Mouse (Mus musculus) erythroblast, adult 5-6 weeks (primary cell): Measurements from ENCODE around the gene Snapc4. TPM values are rescaled to one million over a fixed set of nuclear protein-coding genes. Genes with fewer than 3 reads are reported as not detected.
"Not testable (repeated sequence)": the region's sequence is repeated elsewhere in the genome, so short reads cannot be mapped to it uniquely, and the experiment has no call there.

Experiments
- ATAC-seq: replicated peaks from 2 replicates; pipeline ENCODE4 v1.8.0; 2016; ENCODE audit warnings: moderate number of reproducible peaks, mild to moderate bottlenecking, moderate TSS enrichment, inconsistent platforms; ENCODE audit not compliant: poor library complexity, low FRiP score, severe bottlenecking
- total RNA-seq, 2 experiments: library from RNA; stranded (forward) in 1 of 2; stranded (reverse) in 1 of 2; fragments of 150-400 nt in 1 of 2; fragments of 200-764, 138-1000 nt in 1 of 2; gene quantifications; 2 replicates each; pipeline versions ENCODE4 v1.2.3 to v1.2.4; 2015 to 2017; ENCODE audit warnings: low replicate concordance in 2 of 2

Snapc4 gene
- total RNA-seq, 2 experiments from 2014 or later, result 0.85 to 12.3 TPM

DNA sequence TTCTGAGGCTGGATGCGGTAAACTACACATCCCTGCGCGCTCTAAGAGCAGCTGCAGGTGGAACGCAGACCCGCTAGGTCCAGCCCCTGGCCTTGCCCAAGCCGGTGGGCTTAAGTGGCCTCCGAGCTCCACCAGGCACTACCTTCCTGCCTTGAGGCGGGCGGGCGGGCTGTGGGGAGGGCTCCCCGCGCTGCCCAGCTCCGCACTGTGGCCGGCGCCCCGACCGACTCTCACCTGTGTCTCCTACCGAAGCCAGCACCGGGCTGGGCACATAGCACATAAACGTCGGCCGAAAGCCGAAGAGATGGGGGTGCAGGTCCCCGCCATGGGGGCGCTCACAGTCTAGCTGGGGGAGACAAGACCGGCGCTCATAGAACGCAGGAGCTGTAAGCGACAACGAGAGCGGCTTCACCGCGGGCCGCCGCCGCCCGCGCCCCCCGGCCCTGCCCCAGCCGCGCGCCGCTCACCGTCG is 8.3 kb upstream of the Snapc4 start:
- ATAC-seq, result 0 out of 2 replicates have a peak, but pooled peaks have one; percentile 28

DNA sequence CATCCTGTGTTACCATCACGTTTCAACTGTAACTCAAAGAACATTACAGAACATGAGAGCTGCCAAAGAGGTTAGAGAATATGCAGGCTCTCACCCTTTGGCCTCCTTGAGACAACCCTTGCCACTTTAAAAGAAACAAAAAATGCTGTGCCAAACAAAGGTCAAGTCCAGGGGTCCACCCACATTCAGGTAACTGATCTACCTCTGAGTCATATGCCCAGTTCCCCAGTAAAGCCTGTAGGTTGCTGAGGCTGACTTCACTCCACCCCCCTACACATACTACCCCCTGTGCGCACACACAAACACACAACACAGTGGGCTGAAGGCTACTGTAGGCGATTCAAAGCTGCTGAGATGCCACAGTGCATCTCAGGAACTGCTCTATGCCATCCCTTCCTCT is 7.3 kb upstream of the Snapc4 start:
- no peak for ATAC-seq

DNA sequence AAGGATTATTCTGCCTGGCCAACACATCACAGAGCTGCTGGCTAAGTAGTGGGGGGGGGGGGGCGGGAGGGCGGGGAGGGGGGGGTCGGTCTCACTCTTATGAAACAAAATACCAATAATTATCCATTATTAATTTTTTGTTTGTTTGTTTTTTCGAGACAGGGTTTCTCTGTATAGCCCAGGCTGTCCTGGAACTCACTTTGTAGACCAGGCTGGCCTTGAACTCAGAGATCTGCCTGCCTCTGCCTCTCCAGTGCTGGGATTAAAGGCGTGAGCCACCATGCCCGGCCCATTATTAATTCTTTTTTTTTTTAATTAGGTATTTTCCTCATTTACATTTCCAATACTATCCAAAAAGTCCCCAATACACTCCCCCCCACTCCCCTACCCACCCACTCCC is 418 bp upstream of the Snapc4 start:
- ATAC-seq, result not testable (repeated sequence)

DNA sequence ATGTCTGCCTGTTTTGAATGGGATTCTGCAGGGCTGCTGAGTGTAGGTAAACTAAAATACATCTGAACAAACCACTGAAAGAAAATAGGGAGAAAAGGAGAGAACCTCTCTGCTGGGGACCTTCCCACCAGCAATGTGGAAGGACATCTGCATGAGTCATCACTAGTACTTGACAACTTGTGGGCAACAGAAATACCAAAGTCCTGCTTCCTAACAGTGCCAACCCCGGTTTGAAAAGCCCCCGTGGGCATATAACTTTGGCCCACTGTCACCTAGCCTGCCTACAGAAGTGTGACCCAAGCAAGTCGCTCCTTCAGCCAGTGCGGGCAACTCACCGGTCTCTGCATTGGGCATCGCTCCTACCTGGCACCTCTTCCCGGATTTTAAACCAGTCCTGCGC is 8.1 kb downstream of the Snapc4 start:
- no peak for ATAC-seq

DNA sequence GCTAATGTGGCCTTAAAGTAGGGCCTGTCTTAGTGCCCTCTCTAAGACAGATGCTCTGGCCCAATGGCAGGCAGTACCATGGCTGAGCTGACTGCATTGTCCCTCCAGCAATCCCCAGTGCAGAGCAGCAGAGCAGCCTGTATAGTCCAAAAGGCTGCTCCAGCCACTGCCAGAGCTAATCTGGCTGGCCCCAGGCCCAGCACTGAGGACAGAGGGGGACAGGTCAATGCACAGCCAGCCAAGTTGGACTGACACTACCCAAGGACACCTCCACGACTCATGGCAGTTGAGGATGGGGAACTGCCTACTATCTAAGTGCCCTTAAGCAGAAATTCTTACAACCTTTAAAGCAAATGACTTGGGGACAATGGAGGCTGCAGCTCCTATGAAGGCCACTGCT is 11.9 kb downstream of the Snapc4 start:
- no peak for ATAC-seq

- no peak for ATAC-seq
Observed at GRCm38 (mm10) chr2:26367911-26368310, 12.5 kb downstream of the Snapc4 start.

DNA sequence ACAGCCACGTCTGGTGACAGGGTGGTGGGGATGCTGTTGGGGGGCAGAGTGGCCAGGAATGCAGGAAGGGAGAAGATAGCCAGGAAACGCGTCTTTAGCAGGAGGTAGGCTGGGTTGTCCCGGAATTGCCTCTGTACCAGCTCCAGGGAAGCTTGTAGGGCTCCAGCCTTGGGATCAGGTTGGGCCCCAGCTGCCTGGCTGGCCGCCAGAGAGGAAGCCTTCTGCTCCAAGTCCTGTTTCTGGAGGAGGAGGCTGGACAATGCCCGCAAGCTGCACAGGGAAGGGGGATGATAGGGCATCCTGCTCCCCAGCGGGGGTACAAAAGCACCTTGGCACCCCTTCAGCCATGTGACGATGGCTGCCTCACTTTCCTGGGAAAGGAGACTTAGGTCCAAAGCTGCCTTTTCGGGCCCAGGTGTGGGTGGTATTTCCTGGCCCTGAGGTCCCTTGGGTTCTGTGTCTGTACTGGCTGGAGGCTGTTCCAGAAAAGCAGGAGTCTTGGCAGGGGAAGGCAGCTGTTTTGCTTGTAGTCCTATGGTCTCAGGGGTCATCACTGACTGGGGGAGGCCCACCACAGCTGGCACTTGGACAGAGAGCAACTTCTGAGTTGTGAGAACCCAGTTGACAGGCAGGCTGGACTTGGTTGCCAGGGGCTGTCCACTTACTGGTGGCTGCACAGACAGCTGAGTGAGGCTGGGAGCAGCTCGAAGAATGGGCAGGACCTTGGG is 15.6 kb downstream of the Snapc4 start:
- no peak for ATAC-seq

GRCm38 (mm10) chr2:26363481-26363880 is 17.0 kb downstream of the Snapc4 start:
- no peak for ATAC-seq

GRCm38 (mm10) chr2:26362991-26363390 is 17.5 kb downstream of the Snapc4 start:
- no peak for ATAC-seq

DNA sequence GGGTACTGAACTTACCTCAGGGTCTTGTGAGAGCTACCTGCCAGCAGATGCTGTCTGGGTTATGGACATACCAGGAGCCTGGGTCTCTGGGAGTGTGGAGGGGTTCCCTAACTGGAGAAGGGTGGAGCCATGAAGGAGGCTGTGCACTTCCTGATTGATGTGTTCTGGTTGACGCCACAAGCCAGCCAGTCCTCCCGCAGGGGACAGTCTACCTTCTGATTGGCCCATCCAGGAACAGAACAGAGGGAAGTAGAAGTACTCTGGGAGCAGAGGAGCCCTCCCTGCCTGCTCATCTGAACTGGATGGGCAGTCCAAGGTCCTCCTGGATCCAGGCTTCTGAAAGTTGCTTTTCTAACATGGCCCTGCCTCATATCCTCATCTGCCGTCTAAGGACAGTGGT is 19.7 kb downstream of the Snapc4 start, which contains the start of gene Card9:
Gene Card9 (minus strand): TSS at position 147 of the 400 bp plus-strand sequence.
- no peak for ATAC-seq

- ATAC-seq, result no peak
Observed at GRCm38 (mm10) chr2:26359983-26360382, 20.5 kb downstream of the Snapc4 start.

GRCm38 (mm10) chr2:26358667-26359320 is 21.7 kb downstream of the Snapc4 start:
- no peak for ATAC-seq

DNA sequence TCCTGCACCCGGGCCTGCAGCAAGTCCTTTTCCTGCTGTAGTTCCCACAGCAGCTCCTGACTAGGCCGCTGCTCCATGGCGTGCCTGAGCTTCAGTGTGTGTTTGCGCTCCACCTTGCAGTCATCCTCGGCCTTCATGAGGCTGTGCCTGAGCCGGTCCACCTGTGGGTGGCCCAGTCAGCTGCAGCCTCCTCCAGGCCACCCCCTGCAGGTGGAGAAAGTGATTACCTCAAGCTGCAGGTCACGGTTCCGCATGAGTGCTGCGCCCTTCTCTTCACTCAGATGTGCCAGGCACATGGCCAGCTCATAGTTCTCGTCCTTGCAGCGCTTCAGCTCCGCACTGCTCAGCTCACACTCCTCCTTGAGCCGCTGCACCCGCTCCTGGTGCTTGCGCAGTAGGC is 23.0 kb downstream of the Snapc4 start:
- no peak for ATAC-seq

DNA sequence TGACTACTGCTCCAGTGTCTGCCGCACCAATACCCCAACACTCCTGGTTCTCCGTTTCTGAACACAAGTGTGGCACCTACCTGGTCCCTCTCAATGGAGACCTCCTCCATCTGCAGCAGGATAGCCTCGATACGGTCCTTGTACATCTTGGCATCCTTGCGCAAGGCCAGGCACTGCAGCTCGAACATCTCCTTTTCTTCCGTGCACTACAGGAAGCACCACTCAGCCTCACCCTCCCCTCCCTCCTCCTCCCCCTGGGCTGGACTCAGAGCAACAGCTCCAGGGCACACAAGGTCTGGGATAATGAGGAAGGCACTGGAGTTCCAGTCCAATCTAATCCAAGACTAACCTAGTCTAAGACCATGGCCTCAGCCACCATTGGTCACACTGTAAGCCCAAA is 23.8 kb downstream of the Snapc4 start:
- ATAC-seq, result no peak

- no peak for ATAC-seq
Observed at GRCm38 (mm10) chr2:26356231-26356630, 24.2 kb downstream of the Snapc4 start.

DNA sequence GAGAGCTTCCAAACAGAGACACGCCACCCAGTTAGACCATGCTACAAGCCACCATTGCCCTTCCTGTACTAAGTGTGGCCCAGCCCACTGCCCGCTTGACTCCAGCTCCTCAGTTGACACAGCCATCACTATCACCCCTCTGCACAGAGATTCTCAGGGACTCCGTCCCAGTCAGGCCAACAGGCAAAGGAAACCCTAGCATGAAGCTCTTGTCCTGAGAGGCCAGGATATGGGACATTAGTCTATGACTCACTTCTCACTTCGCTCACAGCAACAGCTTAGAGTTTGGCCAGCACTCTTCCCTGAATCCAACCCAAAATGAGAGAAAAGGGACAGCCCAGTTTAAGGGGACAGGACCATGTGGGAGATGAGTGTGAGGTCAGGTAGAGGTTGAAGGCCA is 26.1 kb downstream of the Snapc4 start:
- no peak for ATAC-seq

DNA sequence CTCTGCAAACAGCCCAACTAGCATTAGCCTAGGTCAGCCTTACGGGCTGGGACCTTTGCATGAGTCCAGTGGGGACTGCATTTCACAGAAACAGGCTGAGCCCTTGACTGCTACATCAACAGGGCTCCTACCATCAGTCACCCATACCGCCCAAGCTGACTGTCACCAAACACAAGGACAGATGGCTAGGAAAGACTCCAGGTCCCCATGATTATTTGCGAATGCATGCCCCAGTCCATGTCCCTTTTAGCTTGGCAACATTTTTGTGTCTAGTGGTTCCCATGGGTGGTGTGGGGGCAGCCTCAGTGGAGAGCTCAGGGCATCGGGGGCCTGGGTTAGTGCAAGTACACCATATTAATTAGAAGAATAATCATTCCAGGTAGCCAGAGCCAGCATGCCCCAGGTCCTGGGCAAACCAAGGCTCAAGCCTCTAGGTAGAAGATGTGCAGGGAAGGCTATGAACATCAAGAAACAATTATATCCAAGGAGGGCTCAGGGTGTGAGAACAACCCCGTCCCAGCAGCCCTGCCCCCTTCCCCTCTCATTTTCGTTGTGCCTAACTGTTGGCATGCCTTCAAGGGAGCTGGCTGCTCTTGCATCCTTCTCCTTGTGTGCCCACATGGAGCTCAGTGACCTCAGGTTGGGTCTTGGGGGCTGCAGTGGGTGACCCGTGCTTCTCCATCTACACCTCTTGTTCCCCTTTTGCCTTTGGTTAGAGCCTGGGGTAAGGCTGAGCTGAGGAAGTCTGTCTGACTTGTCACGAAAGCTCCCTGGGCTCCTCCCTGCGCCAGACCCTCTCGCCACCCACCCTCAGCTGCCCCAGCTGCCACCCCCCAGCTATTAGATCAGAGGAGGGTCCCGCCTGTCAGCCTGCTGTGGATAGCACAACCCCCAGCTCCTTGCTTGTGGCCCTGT is 27.1 kb downstream of the Snapc4 start:
- no peak for ATAC-seq

- ATAC-seq, result peak; percentile 28; the same call in 1 of the 2 replicates
Observed at GRCm38 (mm10) chr2:26352291-26352910, 28.1 kb downstream of the Snapc4 start.

- ATAC-seq, result peak; percentile 81
Observed at GRCm38 (mm10) chr2:26351358-26352290, 28.8 kb downstream of the Snapc4 start, which contains the start of gene Dnlz. Dnlz (minus strand) TSS chr2:26352110.
